Mouse (Mus musculus) midbrain, postnatal 0 days (tissue): Measurements from ENCODE around the gene Gm28635. TPM values are rescaled to one million over a fixed set of nuclear protein-coding genes. Genes with fewer than 3 reads are reported as not detected.
A peak's percentile ranks its signal among the peaks of the same experiment; 100 is the strongest.

ENCODE experiments used
- ATAC-seq: fragments of 200-750 bp; cut with Nextera tagmentation; 2 replicates; pipeline ENCODE4 v1.8.0; 2017; ENCODE audit warnings: moderate number of reproducible peaks, mild to moderate bottlenecking, moderate TSS enrichment, moderate library complexity; ENCODE audit not compliant: low FRiP score
- DNase-seq: peaks from one replicate; pipeline ENCODE4 v3.0.0-alpha.2; 2015; ENCODE audit warnings: low spot score
- H3K27ac ChIP-seq: fragments of 300-500 bp; sonication (generic); 2 replicates; pipeline ENCODE4 v1.5.1; 2014; ENCODE audit warnings: low read depth, mild to moderate bottlenecking, low read length, mixed read lengths
- H3K27me3 ChIP-seq: fragments of 300-500 bp; sonication (generic); 2 replicates; pipeline ENCODE4 v1.6.1; 2014; ENCODE audit warnings: low read length, control low read depth, mixed read lengths; ENCODE audit not compliant: insufficient read depth
- H3K36me3 ChIP-seq: fragments of 300-500 bp; sonication (generic); 2 replicates; pipeline ENCODE4 v1.6.1; 2014; ENCODE audit warnings: low read length, control low read depth, mixed read lengths; ENCODE audit not compliant: insufficient read depth
- H3K4me1 ChIP-seq: fragments of 300-500 bp; sonication (generic); 2 replicates; pipeline ENCODE4 v1.6.1; 2014; ENCODE audit warnings: mild to moderate bottlenecking, control low read depth, antibody characterized with exemption, low read length, mixed read lengths; ENCODE audit not compliant: insufficient read depth
- H3K4me2 ChIP-seq: fragments of 300-500 bp; sonication (generic); 2 replicates; pipeline ENCODE4 v1.6.1; 2014; ENCODE audit warnings: low read depth, mild to moderate bottlenecking, low read length, mixed read lengths; ENCODE audit not compliant: poor library complexity, severe bottlenecking
- H3K4me3 ChIP-seq: fragments of 300-500 bp; sonication (generic); 2 replicates; pipeline ENCODE4 v1.5.1; 2014; ENCODE audit warnings: low read depth, mild to moderate bottlenecking, low read length, moderate library complexity
- H3K9ac ChIP-seq: fragments of 300-500 bp; sonication (generic); replicated peaks from 2 replicates; pipeline ENCODE4 v1.6.1; 2014; ENCODE audit warnings: mild to moderate bottlenecking, low read length, moderate library complexity, mixed read lengths; ENCODE audit not compliant: poor library complexity, severe bottlenecking
- H3K9me3 ChIP-seq: fragments of 300-500 bp; sonication (generic); 2 replicates; pipeline ENCODE4 v1.6.1; 2016; ENCODE audit warnings: low read length, control low read depth
- CTCF ChIP-seq: IDR thresholded peaks from 2 replicates; pipeline ENCODE4 v1.5.1; 2016; ENCODE audit warnings: antibody characterized with exemption, mild to moderate bottlenecking
- WGBS: fragments of 180-500 bp; shearing (Covaris S2); extraction: QIAGEN DNeasy Blood & Tissue Kit; methylation state at CpG from one replicate; pipeline ENCODE4 v1.1.7; 2014; 5-methylcytosine and 5-hydroxymethylcytosine counted together
- polyA plus RNA-seq: library from polyadenylated mRNA; unstranded; fragments of >200 nt; fragmentation: Nextera tagmentation; extraction: Ambion mirVana; gene quantifications from 2 replicates; pipeline ENCODE4 v1.2.1, GENCODE M21; 2015
- total RNA-seq: library from RNA; depleted of rRNA; stranded (reverse); fragments of >200 nt; gene quantifications from 2 replicates; pipeline ENCODE4 v1.2.3, GENCODE M21; 2014

The Gm28635 gene
- total and polyA plus RNA-seq, 2 experiments from 2014 or later: not detected

DNA sequence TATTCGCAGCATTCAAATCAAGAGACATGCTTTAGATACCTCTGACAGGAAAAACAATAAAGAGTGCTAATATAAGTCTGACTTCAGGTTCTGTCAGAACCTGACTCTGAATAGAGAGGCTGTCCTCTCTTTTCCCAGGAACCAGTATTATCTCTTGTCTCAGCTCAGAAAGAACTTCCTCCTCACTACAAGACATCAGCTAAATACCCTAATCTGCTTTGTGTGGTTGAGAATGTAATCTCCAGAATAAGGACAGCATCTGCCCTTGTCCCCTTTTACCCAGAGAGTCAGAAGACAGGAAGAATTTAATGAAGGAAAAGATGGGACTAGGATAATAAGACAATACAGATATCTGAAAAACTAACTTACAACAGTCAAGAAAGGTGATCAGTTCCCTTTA is 25.7 kb upstream of the Gm28635 start:
- 94% methylated on average over 1 of the region's 1 CpGs for WGBS
- Histone ChIP-seq H3K9me3 (no peaks in the 10 kb centered on the region), H3K4me2 (no peak overlapping the region), H3K9ac (no peak overlapping the region), H3K36me3 (peaks cover 7% of the 10 kb centered on the region; the same call in 1 of the 2 replicates), H3K27me3 (no peaks in the 10 kb centered on the region), H3K27ac (no peak overlapping the region), H3K4me3 (no peak overlapping the region), H3K4me1 (no peaks in the 10 kb centered on the region)
- no peak for TF ChIP-seq CTCF
- no peak for DNase-seq
- ATAC-seq: no peak

DNA sequence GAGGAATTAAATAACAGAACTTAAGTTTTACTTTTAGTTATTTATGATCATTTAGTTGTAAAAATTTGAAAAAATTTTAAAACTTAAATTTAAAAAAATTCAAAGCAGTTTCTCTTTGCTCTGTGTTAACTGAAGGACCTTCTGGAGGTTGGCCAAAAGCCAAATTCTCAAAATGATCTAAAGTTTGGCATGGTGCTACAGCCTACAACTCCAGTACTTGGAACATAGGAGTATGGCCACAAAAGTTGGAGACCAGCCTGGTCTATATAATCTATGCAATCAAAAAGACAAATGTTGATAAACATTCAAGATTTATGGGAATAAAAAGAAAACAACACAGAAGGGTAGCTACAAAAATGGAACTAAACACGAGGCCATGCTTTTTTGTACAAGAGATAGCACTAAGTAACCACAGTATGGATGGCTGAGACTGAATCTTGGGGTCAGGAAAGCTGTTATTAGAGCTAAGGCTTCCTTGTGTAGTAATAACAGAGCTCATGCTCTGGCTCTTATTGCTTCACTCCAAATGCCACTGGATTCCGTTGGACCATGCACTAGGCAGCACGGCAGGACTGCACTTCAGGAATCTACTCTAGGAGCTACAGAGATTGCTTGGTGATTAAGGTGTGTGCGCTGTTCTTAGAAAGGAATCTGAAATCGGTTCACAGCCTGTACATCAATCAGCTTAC is 17.3 kb upstream of the Gm28635 start:
- Histone ChIP-seq H3K4me3 (no peak overlapping the region), H3K36me3 (peaks cover 34% of the 10 kb centered on the region), H3K4me1 (no peaks in the 10 kb centered on the region), H3K27me3 (no peaks in the 10 kb centered on the region), H3K4me2 (no peak overlapping the region), H3K9me3 (no peaks in the 10 kb centered on the region), H3K9ac (no peak overlapping the region), H3K27ac (no peak overlapping the region)
- TF ChIP-seq CTCF: no peak
- ATAC-seq (no peak), DNase-seq (no peak)
- 91% methylated on average over 5 of the region's 5 CpGs for WGBS

DNA sequence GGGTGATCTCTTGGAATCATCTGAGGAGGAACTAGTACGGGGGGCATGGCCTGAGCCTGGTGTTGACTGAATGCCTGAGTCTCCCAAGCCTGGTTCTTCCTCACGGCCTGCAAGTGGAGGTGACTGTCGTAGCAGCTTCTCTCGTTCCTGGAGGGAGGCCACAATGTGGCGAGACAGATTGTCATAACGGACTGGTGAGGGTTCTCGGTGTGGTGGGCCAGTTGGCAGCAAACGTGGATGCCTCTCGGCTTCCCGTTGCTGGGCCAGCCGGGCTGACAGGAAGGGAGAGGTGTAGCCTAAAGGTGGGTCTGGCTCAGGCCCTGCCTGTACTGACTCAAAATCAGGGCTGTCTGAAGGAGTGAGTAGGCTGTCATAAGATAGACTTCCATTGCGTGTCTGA is 12.2 kb upstream of the Gm28635 start:
- WGBS: 93% methylated on average over 12 of the region's 12 CpGs
- ATAC-seq: no peak
- no peak for TF ChIP-seq CTCF

DNA sequence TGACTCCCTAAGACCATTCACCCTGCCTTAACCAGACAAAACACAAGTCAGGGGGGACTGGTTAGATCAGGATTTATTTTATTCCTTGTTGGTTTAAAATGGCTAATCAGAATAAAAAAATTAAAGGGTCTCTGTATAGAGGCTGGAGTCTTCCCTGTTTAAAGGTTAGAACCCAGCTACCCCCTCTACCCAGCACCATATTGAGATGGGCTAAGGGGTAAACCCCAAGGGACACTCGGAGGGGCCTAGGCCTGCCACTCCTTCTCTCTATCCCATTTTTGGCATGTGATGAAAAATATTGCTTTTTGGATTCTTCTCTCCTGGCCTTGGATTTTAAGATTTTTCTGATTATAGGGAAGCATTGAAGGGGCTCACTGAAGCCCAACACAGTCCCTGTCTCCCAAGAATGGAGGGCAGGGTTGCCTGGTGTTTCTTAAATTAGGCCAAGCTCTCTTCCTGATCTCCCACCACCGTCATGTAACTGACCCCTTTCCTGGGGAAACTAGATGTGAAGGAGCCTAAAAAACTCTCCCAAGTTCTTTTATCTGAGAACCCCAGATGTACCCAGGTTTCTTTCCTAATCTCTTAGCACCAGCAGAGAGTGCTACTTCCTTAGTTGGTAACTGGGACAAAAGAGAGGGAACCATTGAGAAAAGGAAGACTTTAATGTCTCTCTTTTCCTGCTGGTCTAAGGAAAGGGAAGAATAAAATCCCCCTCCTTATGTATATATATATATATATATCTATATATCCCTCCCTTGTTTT is 10.4 kb upstream of the Gm28635 start:
- Histone ChIP-seq H3K9ac (no peak overlapping the region), H3K4me2 (no peak overlapping the region), H3K36me3 (peaks cover 57% of the 10 kb centered on the region), H3K27ac (no peak overlapping the region), H3K4me1 (no peaks in the 10 kb centered on the region), H3K9me3 (no peaks in the 10 kb centered on the region), H3K27me3 (no peaks in the 10 kb centered on the region), H3K4me3 (no peak overlapping the region)
- ATAC-seq (no peak), DNase-seq (no peak)
- TF ChIP-seq CTCF: no peak
- 75% methylated on average over 2 of the region's 2 CpGs for WGBS

More for the DNA sequence above, 12.2 kb upstream of the Gm28635 start:
- Histone ChIP-seq H3K36me3 (peaks cover 64% of the 10 kb centered on the region), H3K9ac (no peak overlapping the region), H3K27me3 (no peaks in the 10 kb centered on the region), H3K4me1 (no peaks in the 10 kb centered on the region), H3K27ac (no peak overlapping the region; the same call in 1 of the 2 replicates), H3K4me2 (no peak overlapping the region), H3K9me3 (no peaks in the 10 kb centered on the region), H3K4me3 (no peak overlapping the region)
- DNase-seq: no peak

DNA sequence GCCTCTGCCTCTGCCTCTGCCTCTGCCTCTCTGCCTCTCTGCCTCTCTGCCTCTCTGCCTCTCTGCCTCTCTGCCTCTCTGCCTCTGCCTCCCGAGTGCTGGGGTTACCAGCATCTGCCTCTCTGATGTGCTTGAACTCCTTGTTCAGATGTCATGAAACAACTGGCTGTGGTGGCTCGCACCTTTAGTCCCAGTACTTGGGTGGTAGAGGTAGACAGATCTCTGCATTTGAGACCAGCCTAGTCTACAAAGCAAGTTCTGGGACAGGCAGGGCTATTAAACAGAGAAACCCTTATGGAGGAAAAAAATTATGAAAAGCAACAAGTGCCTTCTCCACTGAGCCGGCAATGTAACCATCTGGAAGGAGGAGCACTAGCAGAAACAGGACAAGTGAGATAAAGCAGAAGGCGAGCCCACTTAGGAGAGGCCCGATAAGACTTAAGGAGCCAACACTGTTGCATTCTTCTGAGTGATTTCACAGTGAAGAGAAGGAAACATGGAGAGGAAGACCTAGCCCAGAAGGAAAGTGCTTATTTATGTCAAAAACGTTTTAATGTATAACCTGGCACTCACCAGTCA is 4.9 kb upstream of the Gm28635 start:
- Histone ChIP-seq H3K9me3 (no peaks in the 10 kb centered on the region), H3K27ac (no peak overlapping the region), H3K4me1 (peaks cover 2% of the 10 kb centered on the region; the same call in 1 of the 2 replicates), H3K9ac (no peak overlapping the region), H3K4me3 (no peak overlapping the region), H3K4me2 (no peak overlapping the region), H3K27me3 (no peaks in the 10 kb centered on the region), H3K36me3 (peaks cover 13% of the 10 kb centered on the region; the same call in 1 of the 2 replicates)
- WGBS: 89% methylated on average over 6 of the region's 6 CpGs
- DNase-seq: no peak
- no peak for TF ChIP-seq CTCF
- no peak for ATAC-seq

DNA sequence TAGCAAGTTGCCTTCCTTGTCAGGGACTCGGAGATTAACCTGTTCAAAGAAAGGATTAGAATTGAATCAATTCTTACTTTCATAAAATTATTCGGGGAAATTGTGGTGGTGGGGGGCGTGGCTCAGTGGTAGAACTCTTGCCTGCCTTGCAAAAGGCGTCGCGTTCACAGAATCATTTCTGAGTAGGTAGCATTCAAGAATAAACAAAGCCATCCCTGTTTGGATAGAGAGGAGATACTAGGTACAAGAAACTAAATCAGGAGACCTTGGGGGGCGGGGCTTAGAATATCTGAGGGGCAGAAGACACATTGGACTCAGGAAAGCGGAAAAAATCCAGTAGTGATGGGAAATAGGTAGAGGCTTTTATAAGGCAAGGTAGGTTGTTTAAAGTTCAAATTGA is 1.2 kb upstream of the Gm28635 start, which contains the start of gene Tmx2:
Gene Tmx2 (minus strand): TSS at position 125 of the 400 bp plus-strand sequence.
- Histone ChIP-seq H3K4me3 (peak within 1 kb of the TSS; percentile 97), H3K36me3 (peaks cover 11% of the 10 kb centered on the region), H3K9ac (peak within 1 kb of the TSS; percentile 67), H3K27ac (peak within 1 kb of the TSS; percentile 78), H3K27me3 (no peaks in the 10 kb centered on the region), H3K4me1 (peaks cover 9% of the 10 kb centered on the region; the same call in 1 of the 2 replicates), H3K4me2 (peak within 1 kb of the TSS; percentile 70), H3K9me3 (no peaks in the 10 kb centered on the region)
- ATAC-seq (no peak), DNase-seq (no peak)
- WGBS: 21% methylated on average over 8 of the region's 8 CpGs
- no peak for TF ChIP-seq CTCF
